Mouse (Mus musculus) monocyte, adult 5-6 weeks (primary cell): ENCODE results near the gene Lrrc4. TPM values are rescaled to one million over a fixed set of nuclear protein-coding genes. Genes with fewer than 3 reads are reported as not detected.

ENCODE experiments used
- ATAC-seq: fragments of 153-309, 156-312 bp; replicated peaks from 2 replicates; pipeline ENCODE4 v1.8.0; 2017; ENCODE audit warnings: mild to moderate bottlenecking; ENCODE audit not compliant: low TSS enrichment, insufficient number of reproducible peaks, severe bottlenecking, poor library complexity, low FRiP score
- total RNA-seq: library from RNA; stranded (forward); fragments of 200-1000, 200-491, 200-594 nt; gene quantifications from 3 replicates; pipeline ENCODE4 v1.2.3, GENCODE M21; 2017

Gene Lrrc4
- total RNA-seq, 1 experiment from 2014 or later = not detected

DNA sequence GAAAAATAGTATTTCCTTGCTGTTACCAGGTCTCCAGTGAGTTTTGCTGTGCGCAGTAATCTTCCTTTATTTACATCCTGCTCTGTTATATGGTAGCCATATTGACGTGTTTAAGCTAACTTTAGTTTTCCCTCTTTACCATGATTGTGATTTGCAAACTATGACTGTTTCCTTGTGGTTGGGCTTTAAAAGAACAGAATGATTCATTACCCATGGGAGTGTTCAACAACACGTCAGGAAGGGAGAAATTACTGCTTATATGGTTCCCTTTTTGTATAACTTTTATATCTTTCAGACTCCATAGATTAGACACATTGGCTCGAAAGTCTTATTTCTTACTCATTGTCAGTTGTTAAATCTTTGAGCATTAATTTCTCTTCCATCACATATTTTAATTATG, 218.1 kb downstream of the Lrrc4 start:
- ATAC-seq = no peak

Other genes starting within 250 kb of the Lrrc4 start
- gene Lep, start 228.5 kb upstream of the Lrrc4 start, total RNA-seq = not detected in 3 replicates